Mouse (Mus musculus): ENCODE measurements around the gene Btnl2. TPM values are rescaled to one million over a fixed set of nuclear protein-coding genes. Genes with fewer than 3 reads are reported as not detected.

Gene Btnl2
- polyA plus RNA-seq, 1 experiment = 0.66 TPM

DNA sequence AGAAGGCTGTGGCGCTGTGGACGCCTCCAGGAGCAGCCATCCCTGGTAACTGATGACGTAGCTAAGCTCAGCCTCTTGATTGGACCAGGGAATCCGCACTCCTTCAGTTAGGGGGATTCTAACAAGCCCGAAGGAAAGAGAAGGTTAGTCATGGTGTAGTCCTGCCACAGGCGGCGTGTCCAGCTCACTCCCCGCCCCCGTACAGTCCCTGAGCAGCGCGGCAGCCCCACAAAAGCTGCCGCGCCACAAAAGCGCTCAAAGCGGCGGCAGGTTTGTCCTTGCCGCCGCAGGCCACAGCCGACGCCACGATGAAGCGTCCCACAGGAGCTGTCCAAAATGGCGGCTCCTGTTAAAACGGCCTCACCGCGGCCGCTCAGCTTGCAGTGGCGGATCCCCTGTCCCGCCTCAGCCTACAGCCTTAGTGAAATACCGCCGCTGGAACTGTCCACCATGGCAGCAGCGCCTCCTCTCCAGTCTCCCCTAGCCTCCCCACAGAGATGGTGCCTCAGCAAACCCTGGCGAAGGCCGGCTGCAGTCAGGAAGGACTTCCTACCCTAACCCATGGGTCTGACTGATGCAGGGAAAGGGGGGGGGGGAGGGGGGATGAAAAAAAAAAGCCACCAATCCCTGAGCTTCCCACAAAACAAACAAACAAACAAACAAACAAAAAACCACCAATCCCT is 44.2 kb downstream of the Btnl2 start, which contains the start of gene BC051142:
TSS of gene BC051142 (plus strand) at position 110 of the 683 bp plus-strand sequence.
- no peak for DNase-seq (ENCODE audit: low read depth)

DNA sequence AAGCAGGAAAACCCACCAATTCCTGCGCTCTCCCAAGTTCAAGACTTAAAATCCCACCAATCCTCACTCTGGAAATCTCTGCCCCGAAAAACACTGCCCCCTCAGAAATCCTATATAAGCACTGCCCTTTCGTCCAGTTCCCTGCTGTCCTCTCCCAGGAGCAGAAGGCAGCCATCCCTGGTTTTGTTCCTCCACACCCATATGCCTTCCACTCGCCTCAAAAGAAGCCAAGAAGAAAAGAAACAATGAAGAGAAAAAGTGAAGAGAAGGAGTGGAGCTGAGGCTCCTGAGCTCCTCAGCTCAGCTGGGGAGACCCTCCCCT is 44.7 kb downstream of the Btnl2 start:
- DNase-seq (ENCODE audit: low read depth) = no peak

DNA sequence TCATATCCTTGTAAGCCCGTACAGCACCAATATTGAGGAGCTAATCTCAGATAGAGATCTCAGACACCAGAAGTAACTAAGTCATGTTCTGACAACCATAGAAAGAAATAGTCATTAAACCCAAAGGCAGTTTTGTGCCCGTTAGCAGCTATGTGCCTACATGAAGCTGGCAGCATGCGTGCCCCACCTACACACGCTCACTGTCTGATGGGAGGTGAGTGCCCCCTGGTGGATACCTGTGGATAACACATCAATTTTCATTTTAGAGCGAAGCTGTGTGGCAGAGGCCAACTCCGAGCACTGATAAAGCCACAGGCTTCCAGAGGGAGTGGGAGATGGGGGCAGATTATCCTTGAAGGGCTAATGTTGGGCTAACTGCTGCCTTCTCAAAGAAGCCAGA is 56.5 kb downstream of the Btnl2 start:
- no peak for DNase-seq (ENCODE audit: low read depth)

Other genes with a start within 250 kb of the Btnl2 start
- gene H2-DMa, start 235.3 kb upstream of the Btnl2 start, polyA plus RNA-seq (2012; rRNA removed) = 73.0 and 74.6 TPM in 2 replicates
- 110 and 117 TPM in 2 replicates for gene Brd2, start 232.2 kb upstream of the Btnl2 start, polyA plus RNA-seq (2012; rRNA removed)
- gene H2-DMb2, start 211.5 kb upstream of the Btnl2 start, polyA plus RNA-seq (2012; rRNA removed) = 51.4 and 61.0 TPM in 2 replicates
- gene H2-DMb1, start 201.8 kb upstream of the Btnl2 start, polyA plus RNA-seq (2012; rRNA removed) = 87.5 and 107 TPM in 2 replicates
- gene Tap1, start 167.3 kb upstream of the Btnl2 start, polyA plus RNA-seq (2012; rRNA removed) = 23.3 and 27.8 TPM in 2 replicates
- 32.1 and 32.8 TPM in 2 replicates for gene Psmb9, start 167.1 kb upstream of the Btnl2 start, polyA plus RNA-seq (2012; rRNA removed)
- gene Psmb8, start 157.1 kb upstream of the Btnl2 start, polyA plus RNA-seq (2012; rRNA removed) = 56.3 and 58.9 TPM in 2 replicates
- 28.0 and 33.7 TPM in 2 replicates for gene Tap2, start 151.3 kb upstream of the Btnl2 start, polyA plus RNA-seq (2012; rRNA removed)
- 2.6 and 3.5 TPM in 2 replicates for gene H2-Ob, start 115.9 kb upstream of the Btnl2 start, polyA plus RNA-seq (2012; rRNA removed)
- gene H2-Ab1, start 97.1 kb upstream of the Btnl2 start, polyA plus RNA-seq (2012; rRNA removed) = 534 and 583 TPM in 2 replicates
- 306 and 360 TPM in 2 replicates for gene H2-Aa, start 67.0 kb upstream of the Btnl2 start, polyA plus RNA-seq (2012; rRNA removed)
- 161 and 168 TPM in 2 replicates for gene H2-Eb1, start 49.0 kb upstream of the Btnl2 start, polyA plus RNA-seq (2012; rRNA removed)
- gene H2-Eb2, start 29.2 kb upstream of the Btnl2 start, polyA plus RNA-seq (2012; rRNA removed) = 0.05 and 0.06 TPM in 2 replicates
- gene Btnl1, start 22.3 kb downstream of the Btnl2 start, polyA plus RNA-seq (2012; rRNA removed) = 0.06 and 0.07 TPM in 2 replicates
- 3.0 and 3.2 TPM in 2 replicates for gene BC051142, start 44.0 kb downstream of the Btnl2 start, polyA plus RNA-seq (2012; rRNA removed)
- gene Btnl4, start 122.5 kb downstream of the Btnl2 start, polyA plus RNA-seq (2012; rRNA removed) = 0.11 TPM in 1 of 2 replicates, not detected in the other
- not detected in 2 replicates for gene Btnl6, start 162.5 kb downstream of the Btnl2 start, polyA plus RNA-seq (2012; rRNA removed)
- 18.2 and 28.9 TPM in 2 replicates for gene Notch4, start 209.4 kb downstream of the Btnl2 start, polyA plus RNA-seq (2012; rRNA removed)
- 10.0 and 10.1 TPM in 2 replicates for gene Gpsm3, start 235.0 kb downstream of the Btnl2 start, polyA plus RNA-seq (2012; rRNA removed)
- gene Pbx2, start 236.4 kb downstream of the Btnl2 start, polyA plus RNA-seq (2012; rRNA removed) = 51.3 and 59.8 TPM in 2 replicates
- 5.3 and 5.5 TPM in 2 replicates for gene Ager, start 243.0 kb downstream of the Btnl2 start, polyA plus RNA-seq (2012; rRNA removed)
- gene Rnf5, start 248.9 kb downstream of the Btnl2 start, polyA plus RNA-seq (2012; rRNA removed) = 99.2 and 108 TPM in 2 replicates
- gene Agpat1, start 249.4 kb downstream of the Btnl2 start, polyA plus RNA-seq (2012; rRNA removed) = 204 and 232 TPM in 2 replicates